Mouse (Mus musculus): Measurements from ENCODE around the gene Plekhd1.

DNA sequence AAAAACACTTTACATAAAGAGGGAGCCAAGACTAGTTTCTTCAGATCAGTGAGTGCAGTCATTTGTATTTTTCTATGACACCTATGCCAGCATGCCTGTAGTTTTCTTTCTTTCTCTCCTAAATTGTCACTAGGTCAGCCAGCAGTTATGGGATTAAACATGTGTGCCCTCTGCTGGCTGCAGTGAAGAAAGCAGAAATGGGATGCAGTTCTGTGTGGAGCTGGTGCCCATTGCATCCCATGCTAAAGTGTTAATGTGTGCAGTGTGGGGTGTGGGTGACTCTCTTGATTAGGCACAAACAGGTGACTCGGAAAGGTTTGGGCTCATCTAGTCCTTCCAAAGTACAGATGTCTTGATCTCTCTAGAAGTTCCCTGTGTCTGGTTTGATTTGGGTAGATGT lies 11.1 kb upstream of the Plekhd1 start:
- no peak for TF ChIP-seq POLR2A (IDR thresholded peaks at IDR 0.05; ENCODE audit: extremely low read depth, insufficient read depth, low read length)
- TF ChIP-seq CTCF (IDR thresholded peaks at IDR 0.05; ENCODE audit: extremely low read depth, insufficient read depth, low read length): peak; percentile 69

Data from cortical plate, adult 2 months (tissue).